Mouse (Mus musculus) forebrain, embryonic 10.5 days (tissue): ENCODE measurements around the gene Tnfrsf1b. TPM values are rescaled to one million over a fixed set of nuclear protein-coding genes. Genes with fewer than 3 reads are reported as not detected.

Source experiments
- DNase-seq: peaks from one replicate; pipeline ENCODE4 v3.0.0-alpha.2; 2017; ENCODE audit warnings: low spot score; ENCODE audit errors: extremely low spot score
- H3K27ac ChIP-seq: fragments of 300-500 bp; sonication (generic); 2 replicates; pipeline ENCODE4 v1.5.1; 2016; ENCODE audit warnings: mild to moderate bottlenecking
- H3K27me3 ChIP-seq: fragments of 300-500 bp; sonication (generic); 2 replicates; pipeline ENCODE4 v1.6.1; 2016; ENCODE audit warnings: mild to moderate bottlenecking; ENCODE audit not compliant: poor library complexity, severe bottlenecking
- H3K36me3 ChIP-seq: fragments of 300-500 bp; sonication (generic); replicated peaks from 2 replicates; pipeline ENCODE4 v1.6.1; 2016; ENCODE audit warnings: mild to moderate bottlenecking, moderate library complexity
- H3K4me1 ChIP-seq: fragments of 300-500 bp; sonication (generic); 2 replicates; pipeline ENCODE4 v1.6.1; 2016
- H3K4me3 ChIP-seq: fragments of 300-500 bp; sonication (generic); 2 replicates; pipeline ENCODE4 v1.5.1; 2016; ENCODE audit warnings: mild to moderate bottlenecking, moderate library complexity
- H3K9me3 ChIP-seq: fragments of 300-500 bp; sonication (generic); 2 replicates; pipeline ENCODE4 v1.6.1; 2016; ENCODE audit warnings: mild to moderate bottlenecking, moderate library complexity
- WGBS: fragments of 180-500 bp; shearing (Covaris S2); methylation state at CpG from one replicate; pipeline ENCODE4 v1.1.7; 2016; 5-methylcytosine and 5-hydroxymethylcytosine counted together
- polyA plus RNA-seq: library from polyadenylated mRNA; unstranded; fragments of >200 nt; fragmentation: Nextera tagmentation; extraction: Ambion mirVana; gene quantifications from 2 replicates; pipeline ENCODE4 v1.2.1, GENCODE M21; 2016

The Tnfrsf1b gene
- polyA plus RNA-seq, 1 experiment from 2014 or later = 2.1 TPM

DNA sequence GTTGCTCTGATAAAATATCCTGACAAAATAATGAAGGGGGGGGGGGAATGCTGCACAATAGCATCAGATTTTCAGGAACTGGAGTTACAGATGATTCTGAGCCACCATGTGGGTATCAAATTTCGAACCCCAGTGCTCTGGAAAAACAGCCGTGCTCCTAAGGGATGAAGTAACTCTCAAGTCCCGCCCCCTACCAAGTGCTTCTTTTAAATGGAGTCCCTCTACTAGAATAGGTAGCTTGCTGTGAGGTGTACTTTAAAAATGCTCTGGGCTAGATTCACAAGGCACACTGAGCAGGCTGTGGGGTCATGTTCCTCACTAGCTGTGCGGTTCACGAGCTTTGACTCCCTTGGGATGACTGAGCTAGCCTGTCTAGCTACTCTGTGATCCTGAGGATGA lies 37.0 kb downstream of the Tnfrsf1b start:
- H3K27me3 ChIP-seq = no peaks in the 10 kb centered on the region
- 44% methylated on average over 5 of the region's 5 CpGs for WGBS
- H3K27ac ChIP-seq = no peak overlapping the region
- no peaks in the 10 kb centered on the region for H3K36me3 ChIP-seq
- DNase-seq = no peak
- H3K4me3 ChIP-seq = no peak overlapping the region
- H3K9me3 ChIP-seq = no peaks in the 10 kb centered on the region
- peaks cover 10% of the 10 kb centered on the region for H3K4me1 ChIP-seq

DNA sequence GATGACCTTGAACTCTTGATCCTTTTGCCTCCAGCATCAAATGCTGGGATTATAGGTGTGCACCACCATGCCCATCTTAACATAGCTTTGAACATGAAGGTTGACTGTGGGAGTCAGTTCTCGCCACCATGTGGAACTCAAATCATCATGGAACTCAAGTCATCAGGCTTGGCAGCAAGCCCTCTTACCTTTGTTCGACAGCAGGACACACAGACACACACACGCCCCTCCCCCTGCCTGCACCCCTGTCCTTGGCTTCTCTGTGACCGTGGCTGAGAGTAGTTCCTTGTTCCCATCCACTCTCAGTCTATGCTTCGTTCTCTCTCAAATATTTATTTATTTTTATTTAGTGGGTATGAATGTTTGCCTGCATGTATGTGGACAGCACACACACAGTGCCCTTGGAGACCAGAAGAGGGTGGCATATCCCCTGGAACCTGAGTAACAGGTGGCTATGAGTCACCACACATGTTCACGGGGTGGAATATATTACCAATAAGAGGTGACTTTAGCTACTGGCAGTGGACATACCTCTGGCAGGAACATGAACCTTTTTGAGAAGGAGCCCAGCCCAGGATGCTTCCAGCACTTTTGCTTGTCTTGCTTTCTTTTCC lies 37.5 kb downstream of the Tnfrsf1b start:
- H3K4me1 ChIP-seq = peaks cover 7% of the 10 kb centered on the region
- no peaks in the 10 kb centered on the region for H3K36me3 ChIP-seq
- 80% methylated on average over 6 of the region's 6 CpGs for WGBS
- H3K27ac ChIP-seq = no peak overlapping the region
- H3K27me3 ChIP-seq = no peaks in the 10 kb centered on the region
- H3K4me3 ChIP-seq = no peak overlapping the region
- no peak for DNase-seq
- no peaks in the 10 kb centered on the region for H3K9me3 ChIP-seq

DNA sequence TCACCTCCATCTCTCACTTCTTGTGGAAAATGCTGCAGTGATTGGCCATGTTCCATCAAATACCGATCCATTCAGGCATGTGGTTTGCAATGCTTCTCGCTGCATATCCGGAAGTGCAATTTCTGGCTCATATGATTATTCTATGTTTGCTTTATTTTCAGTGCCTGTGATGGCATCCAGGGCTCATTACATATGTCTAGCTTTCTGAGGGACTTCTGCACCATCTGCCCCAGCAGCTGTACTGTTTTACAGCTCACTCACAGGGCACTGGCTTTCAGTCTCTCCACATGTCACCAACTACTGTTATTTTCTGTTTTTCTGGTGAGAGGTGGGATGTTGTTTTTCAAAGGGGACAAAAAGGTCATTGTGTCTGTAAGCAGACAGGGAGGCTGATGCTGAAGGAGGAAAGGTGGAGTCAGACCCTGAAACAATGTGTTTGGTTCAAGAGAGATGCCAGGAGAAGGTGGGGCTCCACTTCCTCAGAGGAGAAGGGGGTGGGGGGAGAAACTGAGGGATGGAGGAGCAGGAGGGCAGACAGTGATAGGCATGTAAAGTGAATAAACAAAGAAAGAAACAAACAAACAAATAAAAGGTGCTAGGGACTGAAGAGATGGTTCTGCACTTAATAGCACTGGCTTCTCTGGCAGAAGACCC lies 38.8 kb downstream of the Tnfrsf1b start:
- Histone ChIP-seq H3K27ac (no peak overlapping the region), H3K36me3 (no peaks in the 10 kb centered on the region), H3K9me3 (no peaks in the 10 kb centered on the region), H3K27me3 (no peaks in the 10 kb centered on the region), H3K4me1 (peaks cover 7% of the 10 kb centered on the region; the same call in 1 of the 2 replicates), H3K4me3 (no peak overlapping the region)
- no peak for DNase-seq
- 90% methylated on average over 3 of the region's 3 CpGs for WGBS

DNA sequence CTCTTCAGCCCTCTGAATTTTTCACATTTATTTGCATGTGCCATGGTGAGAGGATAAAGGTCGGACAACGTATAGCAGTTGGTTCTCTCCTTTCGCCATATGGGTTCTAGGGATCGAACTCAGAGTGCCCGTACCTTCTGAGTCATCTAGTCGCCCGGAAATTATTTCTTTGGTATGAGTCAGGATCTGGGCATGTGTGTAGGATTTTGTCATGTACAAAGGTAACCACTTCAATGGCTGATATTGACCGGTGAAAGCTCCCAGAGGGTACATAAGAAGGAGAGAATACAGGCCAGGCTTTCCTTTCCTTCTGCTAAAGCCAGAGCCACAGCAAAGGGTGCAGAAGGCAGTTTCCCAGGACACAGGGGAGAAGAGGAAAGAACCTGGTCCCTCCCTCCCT lies 41.9 kb downstream of the Tnfrsf1b start:
- no peaks in the 10 kb centered on the region for H3K27me3 ChIP-seq
- WGBS = 91% methylated on average over 8 of the region's 8 CpGs
- H3K4me1 ChIP-seq = peaks cover 4% of the 10 kb centered on the region; the same call in 1 of the 2 replicates
- DNase-seq = no peak
- no peak overlapping the region for H3K4me3 ChIP-seq
- H3K27ac ChIP-seq = no peak overlapping the region
- H3K36me3 ChIP-seq = no peaks in the 10 kb centered on the region
- H3K9me3 ChIP-seq = no peaks in the 10 kb centered on the region

DNA sequence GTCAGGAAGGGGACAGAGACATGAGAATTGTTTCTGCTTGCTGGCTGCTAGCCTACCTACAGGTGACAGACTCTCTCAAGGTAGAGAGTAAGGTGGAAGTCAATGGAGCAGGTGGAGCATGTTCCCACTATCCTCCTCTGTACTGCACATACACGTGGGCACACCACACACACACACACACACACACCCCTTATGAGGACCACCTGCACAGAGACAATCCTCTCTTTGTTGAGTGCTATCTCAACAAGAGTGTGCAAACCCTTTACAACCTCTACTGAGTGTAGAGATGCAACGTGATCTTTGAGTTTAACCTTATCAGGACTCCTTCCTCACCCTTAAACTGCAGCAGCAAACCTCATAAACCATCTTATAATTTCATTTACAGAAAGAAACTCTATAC lies 43.4 kb downstream of the Tnfrsf1b start:
- H3K4me1 ChIP-seq = no peaks in the 10 kb centered on the region
- DNase-seq = no peak
- H3K27me3 ChIP-seq = no peaks in the 10 kb centered on the region
- H3K27ac ChIP-seq = no peak overlapping the region
- WGBS = 81% methylated on average over 2 of the region's 2 CpGs
- no peaks in the 10 kb centered on the region for H3K9me3 ChIP-seq
- H3K4me3 ChIP-seq = no peak overlapping the region
- no peaks in the 10 kb centered on the region for H3K36me3 ChIP-seq

DNA sequence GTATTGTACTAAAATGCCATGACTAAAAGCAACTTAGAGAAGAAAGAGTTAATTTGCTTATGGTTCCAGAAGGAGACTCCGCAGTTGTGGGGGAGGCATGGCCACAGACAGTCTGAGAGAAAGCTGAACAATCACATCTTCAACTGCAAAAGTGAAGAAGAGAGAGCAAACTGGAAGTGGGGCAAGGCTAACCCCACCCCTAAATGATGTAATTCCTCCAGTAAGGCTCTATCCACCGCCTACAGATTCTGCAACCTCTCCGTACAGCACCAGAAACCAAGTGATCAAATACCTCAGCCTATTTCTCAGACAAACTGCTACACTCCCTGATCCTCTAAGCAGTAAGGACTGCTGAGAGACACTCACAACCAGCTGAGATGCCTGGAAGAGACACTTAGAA lies 45.2 kb downstream of the Tnfrsf1b start:
- no peaks in the 10 kb centered on the region for H3K4me1 ChIP-seq
- H3K27me3 ChIP-seq = no peaks in the 10 kb centered on the region
- DNase-seq = no peak
- no peak overlapping the region for H3K4me3 ChIP-seq
- no peaks in the 10 kb centered on the region for H3K9me3 ChIP-seq
- 90% methylated on average over 3 of the region's 3 CpGs for WGBS
- H3K27ac ChIP-seq = no peak overlapping the region
- H3K36me3 ChIP-seq = no peaks in the 10 kb centered on the region

DNA sequence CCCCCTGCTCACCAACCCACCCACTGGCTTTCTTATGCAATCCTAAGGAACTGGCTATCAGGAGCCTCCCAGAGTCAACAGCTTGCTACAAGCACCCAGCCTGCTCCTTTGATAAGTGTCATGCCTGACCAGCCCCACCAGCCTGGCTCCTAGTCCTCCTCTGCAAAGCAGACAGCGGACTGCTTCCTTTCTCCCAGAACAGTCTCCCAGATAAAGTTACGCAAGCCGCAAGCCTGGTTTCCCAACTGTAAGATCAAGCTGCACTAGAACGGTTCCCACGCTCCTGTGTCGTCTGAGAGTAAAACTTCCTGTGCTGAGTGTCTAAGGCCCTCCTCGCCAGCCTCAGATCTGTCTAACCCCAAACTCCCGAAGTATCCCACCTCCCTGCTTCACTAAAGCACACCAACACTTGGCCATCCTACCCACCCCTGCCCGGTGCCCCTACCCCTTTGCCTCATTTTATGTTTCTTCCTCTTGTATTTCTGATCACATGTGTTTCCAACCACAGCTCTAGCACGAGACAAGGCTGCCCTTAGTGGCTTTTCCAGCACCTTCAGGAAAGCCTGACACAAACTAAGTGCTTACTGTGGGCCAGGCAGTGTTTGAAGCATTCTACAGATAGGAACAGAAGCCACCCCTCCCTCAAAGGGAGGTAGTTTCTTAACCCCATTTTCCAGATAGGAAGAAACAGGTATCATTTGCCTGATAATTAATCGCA lies 46.5 kb downstream of the Tnfrsf1b start:
- Histone ChIP-seq H3K4me3 (no peak overlapping the region), H3K9me3 (no peaks in the 10 kb centered on the region), H3K36me3 (no peaks in the 10 kb centered on the region), H3K27ac (0 out of 2 replicates have a peak overlapping the region, but pooled peaks have one; percentile 8), H3K27me3 (no peaks in the 10 kb centered on the region), H3K4me1 (0 out of 2 replicates have a peak, but pooled peaks cover 2% of the 10 kb centered on the region)
- DNase-seq = no peak
- WGBS = 64% methylated on average over 11 of the region's 11 CpGs

DNA sequence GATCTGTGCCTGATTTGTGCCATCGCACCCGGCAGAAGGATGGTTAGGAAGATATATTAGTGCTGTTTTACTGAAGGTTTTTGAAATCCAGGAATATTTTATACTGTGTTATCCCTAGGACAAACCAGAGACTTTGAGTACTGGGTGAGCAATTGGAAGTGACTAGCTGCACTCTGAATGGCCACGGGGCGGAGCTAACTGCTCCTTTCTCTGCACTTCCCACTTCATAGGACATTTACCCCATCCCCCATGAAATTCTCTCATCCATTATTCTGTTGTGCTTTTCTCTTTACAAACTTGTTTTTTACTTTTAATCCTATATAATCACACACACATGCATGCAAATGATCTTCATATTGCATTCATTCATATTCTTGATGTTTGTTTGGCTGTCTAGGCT lies 50.1 kb downstream of the Tnfrsf1b start:
- 88% methylated on average over 4 of the region's 4 CpGs for WGBS
- no peak for DNase-seq
- Histone ChIP-seq H3K9me3 (no peaks in the 10 kb centered on the region), H3K4me1 (peaks cover 16% of the 10 kb centered on the region), H3K4me3 (no peak overlapping the region), H3K27me3 (no peaks in the 10 kb centered on the region), H3K36me3 (no peaks in the 10 kb centered on the region), H3K27ac (no peak overlapping the region)

DNA sequence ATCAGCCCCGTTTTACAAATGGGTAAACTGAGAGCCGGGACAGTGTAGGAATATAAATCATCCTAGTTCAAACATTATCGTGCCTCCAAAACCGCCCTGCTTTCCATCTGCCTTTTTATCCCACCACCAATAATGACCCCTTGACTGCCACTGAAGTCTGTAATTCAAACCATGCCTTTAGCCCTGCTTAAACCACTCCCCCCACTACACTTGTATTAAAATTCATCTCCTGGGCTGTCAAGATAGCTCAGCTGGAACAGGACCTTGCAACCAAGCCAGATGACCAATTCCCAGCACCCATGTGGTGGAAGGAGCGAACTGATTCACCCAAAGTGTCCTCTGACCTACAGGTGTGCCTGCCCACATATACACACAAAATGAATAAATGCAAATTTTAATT lies 51.5 kb downstream of the Tnfrsf1b start:
- no peak for DNase-seq
- WGBS = 25% methylated on average over 5 of the region's 5 CpGs
- H3K36me3 ChIP-seq = 0 out of 2 replicates have a peak, but pooled peaks cover 2% of the 10 kb centered on the region
- no peaks in the 10 kb centered on the region for H3K9me3 ChIP-seq
- H3K4me1 ChIP-seq = peaks cover 16% of the 10 kb centered on the region
- peak overlapping the region; percentile 87 for H3K4me3 ChIP-seq
- H3K27me3 ChIP-seq = no peaks in the 10 kb centered on the region
- H3K27ac ChIP-seq = no peak overlapping the region

DNA sequence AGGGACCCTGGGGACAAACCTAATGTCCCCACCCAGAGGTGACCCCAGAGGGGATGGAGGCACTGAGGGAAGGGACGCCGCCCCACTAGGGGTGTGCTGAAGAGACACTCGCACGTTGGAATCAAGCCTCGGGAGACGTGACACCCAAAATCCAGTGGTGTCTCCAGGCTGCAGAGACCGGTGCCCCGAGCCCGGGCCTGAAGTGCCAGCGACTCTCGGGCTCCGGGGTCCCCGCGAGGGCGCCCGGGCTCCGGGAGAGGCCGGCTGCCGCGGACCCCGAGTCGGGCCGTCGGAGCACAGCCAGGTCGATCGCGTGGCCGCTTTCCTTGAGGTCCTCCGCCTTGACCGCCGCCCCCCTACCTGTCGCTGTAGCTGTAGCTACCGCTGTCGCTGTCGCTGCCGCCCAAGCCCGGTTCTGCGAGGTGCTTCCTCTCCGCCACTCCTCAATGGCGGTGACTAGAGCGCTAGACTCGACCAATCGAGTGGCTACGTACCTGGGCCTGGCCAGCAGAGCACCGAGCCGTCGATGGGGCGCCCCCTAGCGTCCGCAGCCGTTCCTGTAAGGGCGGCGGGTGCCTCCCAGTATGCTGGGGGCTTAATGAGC lies 52.0 kb downstream of the Tnfrsf1b start, which contains the start of gene Vps13d:
TSS of gene Vps13d (minus strand) at position 447 of the 604 bp plus-strand sequence.
- H3K9me3 ChIP-seq = no peaks in the 10 kb centered on the region
- H3K36me3 ChIP-seq = peaks cover 7% of the 10 kb centered on the region
- DNase-seq = peak; percentile 89
- peaks cover 16% of the 10 kb centered on the region for H3K4me1 ChIP-seq
- peak within 1 kb of the TSS; percentile 89 for H3K27ac ChIP-seq
- no peaks in the 10 kb centered on the region for H3K27me3 ChIP-seq
- WGBS = under 1% methylated on average over 52 of the region's 53 CpGs
- peak within 1 kb of the TSS; percentile 87 for H3K4me3 ChIP-seq

DNA sequence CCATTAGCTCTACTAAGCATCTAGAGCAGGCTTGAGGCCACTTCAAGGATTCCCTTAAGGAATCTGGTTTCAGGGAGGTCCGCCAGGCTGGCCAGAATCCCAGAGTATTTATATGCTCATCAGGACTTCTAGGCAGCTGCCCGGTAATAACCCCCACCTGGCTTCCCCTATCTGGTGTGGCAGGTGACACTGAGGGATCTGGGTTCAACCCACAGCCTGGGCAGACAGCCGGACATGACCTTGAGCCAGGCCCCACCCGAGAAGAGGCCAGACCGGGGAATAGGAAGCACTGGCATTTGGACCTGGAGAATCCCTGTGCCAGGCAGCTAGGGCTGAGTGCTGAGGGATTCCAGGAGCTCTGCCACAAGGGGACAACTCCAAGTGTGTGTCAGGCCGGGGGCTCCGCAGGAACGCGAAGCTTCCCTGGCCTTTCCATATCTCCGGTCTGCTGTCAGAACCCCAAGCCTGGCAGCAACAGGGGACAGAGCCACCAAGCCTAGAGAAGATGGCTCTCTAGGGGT lies 52.6 kb downstream of the Tnfrsf1b start:
- 2% methylated on average over 10 of the region's 10 CpGs for WGBS
- peak overlapping the region; percentile 89 for H3K27ac ChIP-seq
- peak overlapping the region; percentile 87 for H3K4me3 ChIP-seq
- H3K27me3 ChIP-seq = no peaks in the 10 kb centered on the region
- peak; percentile 33 for DNase-seq
- H3K9me3 ChIP-seq = no peaks in the 10 kb centered on the region
- H3K4me1 ChIP-seq = peaks cover 16% of the 10 kb centered on the region
- H3K36me3 ChIP-seq = peaks cover 11% of the 10 kb centered on the region

DNA sequence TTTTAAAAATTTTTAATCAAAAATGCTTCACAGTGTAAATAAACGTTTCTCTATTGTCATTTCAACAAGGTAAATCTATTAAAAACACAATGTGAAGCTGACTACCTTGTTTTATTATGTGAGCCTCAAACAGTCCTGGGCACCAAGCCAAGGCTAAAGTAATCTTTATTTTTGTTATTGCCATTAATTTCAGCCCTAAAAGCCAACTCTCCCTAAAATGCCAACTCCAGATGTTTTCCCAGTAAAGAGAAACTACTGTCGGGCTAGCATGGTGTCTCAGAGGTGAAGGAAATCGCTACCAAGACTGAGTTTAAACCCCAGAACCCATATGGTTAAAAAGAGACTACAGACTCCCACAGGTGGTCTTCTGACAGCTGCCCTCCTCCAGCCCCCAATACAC lies 53.3 kb downstream of the Tnfrsf1b start:
- no peak for DNase-seq
- Histone ChIP-seq H3K4me3 (peak overlapping the region; percentile 87), H3K27me3 (no peaks in the 10 kb centered on the region), H3K9me3 (no peaks in the 10 kb centered on the region), H3K4me1 (peaks cover 16% of the 10 kb centered on the region), H3K27ac (no peak overlapping the region), H3K36me3 (peaks cover 16% of the 10 kb centered on the region)
- WGBS = 71% methylated on average over 3 of the region's 3 CpGs
